Mouse (Mus musculus) CH12.LX (cell line): ENCODE results near the gene Slc22a5.

ENCODE experiments used
- CTCF ChIP-seq, 2 experiments: IDR thresholded peaks in 1 of 2; conservative IDR thresholded peaks in 1 of 2; 2 replicates each; pipeline ENCODE4 v1.5.1; 2011 to 2012; ENCODE audit warnings: low read depth in 2 of 2, low read length in 2 of 2, improper control_type of control experiment in 1 of 2, inconsistent platforms in 1 of 2, mild to moderate bottlenecking in 1 of 2, moderate library complexity in 1 of 2
- ELF1 ChIP-seq: IDR thresholded peaks from 2 replicates; pipeline ENCODE4 v1.6.1; 2014; ENCODE audit warnings: low read depth, mild to moderate bottlenecking, inconsistent platforms, low read length, improper control_type of control experiment
- ETS1 ChIP-seq: conservative IDR thresholded peaks from 2 replicates; pipeline ENCODE4 v1.6.1; 2012; ENCODE audit warnings: low read depth, mild to moderate bottlenecking, inconsistent platforms, low read length, improper control_type of control experiment, moderate library complexity
- MAX ChIP-seq: IDR thresholded peaks from 2 replicates; pipeline ENCODE4 v1.6.1; 2011; ENCODE audit warnings: low read length, improper control_type of control experiment
- NRF1 ChIP-seq: IDR thresholded peaks from 2 replicates; pipeline ENCODE4 v1.6.1; 2014; ENCODE audit warnings: low read depth, mild to moderate bottlenecking, inconsistent platforms, low read length, improper control_type of control experiment, moderate library complexity
- POLR2A ChIP-seq: IDR thresholded peaks from 2 replicates; pipeline ENCODE4 v1.6.1; 2011; ENCODE audit warnings: low read depth, mild to moderate bottlenecking, improper control_type of control experiment, low read length
- RAD21 ChIP-seq: IDR thresholded peaks from 2 replicates; pipeline ENCODE4 v1.6.1; 2011; ENCODE audit warnings: low read depth, mild to moderate bottlenecking, low read length, improper control_type of control experiment, moderate library complexity
- RCOR1 ChIP-seq: conservative IDR thresholded peaks from 2 replicates; pipeline ENCODE4 v1.6.1; 2012; ENCODE audit warnings: low read depth, mild to moderate bottlenecking, inconsistent platforms, low read length, improper control_type of control experiment
- TCF12 ChIP-seq: IDR thresholded peaks from 2 replicates; pipeline ENCODE4 v1.6.1; 2014; ENCODE audit warnings: low read depth, mild to moderate bottlenecking, inconsistent platforms, low read length, improper control_type of control experiment
- UBTF ChIP-seq: IDR thresholded peaks from 2 replicates; pipeline ENCODE4 v1.6.1; 2012; ENCODE audit warnings: low read depth, mild to moderate bottlenecking, inconsistent platforms, low read length, improper control_type of control experiment, moderate library complexity
- ZMIZ1 ChIP-seq: IDR thresholded peaks from 2 replicates; pipeline ENCODE4 v1.6.1; 2012; ENCODE audit warnings: low read depth, mild to moderate bottlenecking, inconsistent platforms, low read length, improper control_type of control experiment

- TF ChIP-seq CTCF (conservative IDR thresholded peaks at IDR 0.05 in 1 of 2, IDR thresholded peaks at IDR 0.05 in 1 of 2; ENCODE audit: low read depth in 2 of 2, low read length in 2 of 2), result no peak
- TF ChIP-seq POLR2A, result no peak
- TF ChIP-seq MAX, result no peak
- TF ChIP-seq UBTF, result no peak
- TF ChIP-seq RCOR1, result no peak
- TF ChIP-seq ETS1, result no peak
- TF ChIP-seq NRF1, result no peak
- TF ChIP-seq ZMIZ1, result no peak
- TF ChIP-seq TCF12, result no peak
- no peak for TF ChIP-seq RAD21
- no peak for TF ChIP-seq ELF1
Measured at GRCm38 (mm10) chr11:53889091-53889645, 2.3 kb downstream of the Slc22a5 start.
